Mouse (Mus musculus) liver, postnatal 0 days (tissue): Measurements from ENCODE around the gene Fam78b.

Experiments used
- CTCF ChIP-seq: sonication (generic); IDR thresholded peaks from 2 replicates; pipeline ENCODE4 v1.5.1; 2016; ENCODE audit warnings: antibody characterized with exemption, low read depth
- EP300 ChIP-seq: IDR thresholded peaks from 2 replicates; pipeline ENCODE4 v1.6.1; 2016; ENCODE audit warnings: antibody characterized with exemption, low read depth, mild to moderate bottlenecking

- no peak for TF ChIP-seq CTCF
- no peak for TF ChIP-seq EP300
Observed at GRCm38 (mm10) chr1:167102566-167102965, 101.3 kb downstream of the Fam78b start.
